Mouse (Mus musculus): ENCODE measurements around the gene Olfr449. TPM values are rescaled to one million over a fixed set of nuclear protein-coding genes. Genes with fewer than 3 reads are reported as not detected.

Olfr449 gene
- polyA plus RNA-seq (2016; fragmentation: Nextera tagmentation; extraction: Ambion mirVana) = not detected in 2 replicates

DNA sequence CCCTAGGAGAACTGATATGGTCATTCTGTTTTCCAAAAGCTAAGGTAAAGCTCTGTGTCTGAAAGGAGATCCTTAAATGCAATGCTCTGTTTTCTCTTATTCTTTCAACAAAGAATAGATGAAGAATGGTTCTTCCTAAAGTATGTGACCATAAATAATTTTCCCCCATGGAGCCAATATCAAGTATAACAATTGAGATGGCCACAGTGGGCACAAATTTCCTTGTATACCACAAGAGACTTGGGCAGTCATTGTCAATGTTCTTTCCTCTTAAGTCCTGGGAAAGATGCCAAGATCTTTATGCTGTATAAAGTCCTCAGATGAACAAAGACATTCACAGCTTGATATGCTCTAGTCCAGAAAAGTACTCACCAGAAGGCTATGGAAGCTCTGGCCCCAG, at the start of gene Olfr449:
Olfr449 (plus strand) TSS at position 301 of the 400 bp plus-strand sequence.
- H3K9ac ChIP-seq (replicated peaks) = no peak within 1 kb of the TSS
- H3K27me3 ChIP-seq = no peaks in the 10 kb centered on the region
- H3K36me3 ChIP-seq = no peaks in the 10 kb centered on the region
- no peak within 1 kb of the TSS for H3K4me2 ChIP-seq
- no peak within 1 kb of the TSS for H3K27ac ChIP-seq
- H3K4me3 ChIP-seq (replicated peaks) = no peak within 1 kb of the TSS
- no peaks in the 10 kb centered on the region for H3K9me3 ChIP-seq
- H3K4me1 ChIP-seq (replicated peaks) = no peaks in the 10 kb centered on the region
- ATAC-seq (ENCODE audit: insufficient number of reproducible peaks, insufficient read depth, low FRiP score, low TSS enrichment, low read depth) = no peak

DNA sequence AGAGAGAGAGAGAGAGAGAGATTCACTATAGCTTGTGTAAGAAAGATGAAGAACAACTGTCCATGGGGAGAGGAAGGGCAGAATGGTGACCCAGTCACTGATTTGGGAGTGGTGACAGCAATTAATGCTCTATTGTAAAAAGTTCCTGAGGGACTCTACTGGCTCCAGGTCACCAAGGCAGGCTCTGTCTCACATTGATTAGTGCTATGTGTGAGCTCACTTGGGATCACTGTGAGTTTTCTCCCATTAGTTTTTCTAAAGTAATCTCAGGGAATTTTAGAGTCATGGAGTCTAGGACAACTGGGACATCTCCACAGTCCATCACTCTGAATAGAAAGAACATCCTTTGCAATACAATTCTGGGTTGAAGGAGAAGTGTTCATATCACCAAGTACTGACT, 49.4 kb upstream of the Olfr449 start, which contains the start of gene Olfr452:
Olfr452 (plus strand) TSS at position 301 of the 400 bp plus-strand sequence.
- H3K27ac ChIP-seq = no peak within 1 kb of the TSS
- H3K4me2 ChIP-seq = no peak within 1 kb of the TSS
- H3K9me3 ChIP-seq = no peaks in the 10 kb centered on the region
- H3K27me3 ChIP-seq = no peaks in the 10 kb centered on the region
- H3K4me1 ChIP-seq (replicated peaks) = no peaks in the 10 kb centered on the region
- no peak within 1 kb of the TSS for H3K9ac ChIP-seq (replicated peaks)
- H3K4me3 ChIP-seq (replicated peaks) = no peak within 1 kb of the TSS
- H3K36me3 ChIP-seq = no peaks in the 10 kb centered on the region
- no peak for ATAC-seq (ENCODE audit: insufficient number of reproducible peaks, insufficient read depth, low FRiP score, low TSS enrichment, low read depth)

DNA sequence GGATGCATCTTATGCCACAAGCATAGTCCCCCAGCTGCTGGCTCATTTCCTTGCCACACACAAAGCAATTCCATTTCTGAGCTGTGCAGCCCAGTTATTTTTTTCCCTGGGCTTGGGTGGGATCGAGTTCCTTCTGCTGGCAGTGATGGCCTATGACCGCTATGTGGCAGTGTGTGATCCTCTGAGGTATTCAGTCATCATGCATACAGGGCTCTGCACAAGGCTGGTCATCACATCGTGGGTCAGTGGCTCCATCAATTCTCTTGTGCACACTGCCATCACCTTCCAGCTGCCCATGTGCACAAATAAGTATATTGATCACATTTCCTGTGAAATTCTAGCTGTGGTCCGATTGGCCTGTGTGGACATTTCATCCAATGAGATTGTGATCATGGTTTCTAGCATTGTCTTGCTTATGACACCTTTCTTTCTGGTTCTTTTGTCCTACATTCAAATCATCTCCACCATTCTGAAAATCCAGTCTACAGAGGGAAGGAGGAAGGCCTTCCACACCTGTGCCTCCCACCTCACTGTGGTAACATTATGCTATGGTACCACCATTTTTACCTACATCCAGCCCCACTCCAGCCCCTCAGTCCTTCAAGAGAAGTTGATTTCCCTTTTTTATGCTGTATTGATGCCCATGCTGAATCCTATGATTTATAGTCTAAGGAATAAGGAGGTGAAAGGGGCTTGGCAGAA, 43.8 kb upstream of the Olfr449 start:
- ATAC-seq (ENCODE audit: insufficient number of reproducible peaks, insufficient read depth, low FRiP score, low TSS enrichment, low read depth) = no peak
- Histone ChIP-seq H3K27ac (no peak overlapping the region), H3K9ac (replicated peaks) (no peak overlapping the region), H3K4me1 (replicated peaks) (no peaks in the 10 kb centered on the region), H3K27me3 (no peaks in the 10 kb centered on the region), H3K4me3 (replicated peaks) (no peak overlapping the region), H3K4me2 (no peak overlapping the region), H3K9me3 (no peaks in the 10 kb centered on the region), H3K36me3 (no peaks in the 10 kb centered on the region)
- WGBS = 51% methylated on average over 4 of the region's 4 CpGs

DNA sequence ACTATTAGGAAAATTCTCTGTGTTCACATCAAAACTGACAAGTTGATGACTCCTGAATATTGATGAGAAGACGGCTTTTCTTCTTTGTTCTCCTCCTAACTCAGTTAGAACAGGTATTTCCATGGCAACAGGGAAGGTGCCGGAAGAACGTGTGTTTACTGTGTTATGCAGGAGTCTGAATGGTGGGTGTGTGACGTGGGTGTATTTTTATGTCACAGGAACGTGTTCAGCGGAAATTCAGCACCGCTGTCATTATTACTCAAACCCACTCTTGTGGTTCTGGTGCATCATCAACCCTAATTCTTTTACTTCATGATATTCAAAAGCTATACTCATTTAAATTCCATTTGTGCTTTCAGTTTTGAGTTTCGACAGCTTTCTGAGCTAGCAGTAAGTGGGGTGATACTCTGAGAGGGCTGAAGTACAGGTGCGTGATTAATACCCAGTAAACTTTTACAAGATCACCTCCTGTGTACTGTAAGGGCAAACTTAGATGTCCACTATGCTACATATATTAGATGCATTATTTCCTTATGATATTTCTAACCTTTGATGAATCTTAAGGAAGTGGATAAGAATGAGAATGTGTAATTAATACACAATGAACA, 43.1 kb upstream of the Olfr449 start:
- H3K4me2 ChIP-seq = no peak overlapping the region
- WGBS = 78% methylated on average over 9 of the region's 9 CpGs
- H3K4me3 ChIP-seq (replicated peaks) = no peak overlapping the region
- no peaks in the 10 kb centered on the region for H3K36me3 ChIP-seq
- no peak for ATAC-seq (ENCODE audit: insufficient number of reproducible peaks, insufficient read depth, low FRiP score, low TSS enrichment, low read depth)
- no peak overlapping the region for H3K27ac ChIP-seq
- no peaks in the 10 kb centered on the region for H3K4me1 ChIP-seq (replicated peaks)
- no peaks in the 10 kb centered on the region for H3K27me3 ChIP-seq
- H3K9me3 ChIP-seq = no peaks in the 10 kb centered on the region
- no peak overlapping the region for H3K9ac ChIP-seq (replicated peaks)

DNA sequence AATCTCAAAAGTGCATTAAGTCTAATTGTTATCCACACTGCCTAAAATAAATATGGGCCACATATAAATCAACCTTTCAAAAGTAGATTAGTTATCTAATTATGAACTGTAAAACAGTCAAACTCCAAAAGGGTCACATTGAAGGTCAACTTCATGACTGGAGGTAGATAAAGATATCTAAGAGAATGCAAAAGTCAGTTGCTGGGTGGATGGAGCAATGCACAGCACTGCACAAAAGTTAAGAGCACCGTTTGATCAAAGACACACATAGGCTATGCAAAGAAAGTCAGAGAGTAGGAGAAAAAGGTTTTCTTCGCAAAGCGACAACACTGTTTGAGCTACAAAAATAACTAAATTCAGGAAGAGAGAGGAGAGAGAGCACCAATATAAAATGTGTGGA, 39.2 kb upstream of the Olfr449 start:
- Histone ChIP-seq H3K4me2 (no peak overlapping the region), H3K27ac (no peak overlapping the region), H3K9me3 (no peaks in the 10 kb centered on the region), H3K36me3 (no peaks in the 10 kb centered on the region), H3K4me1 (replicated peaks) (no peaks in the 10 kb centered on the region), H3K27me3 (no peaks in the 10 kb centered on the region), H3K9ac (replicated peaks) (no peak overlapping the region), H3K4me3 (replicated peaks) (no peak overlapping the region)
- WGBS = 86% methylated on average over 3 of the region's 3 CpGs
- no peak for ATAC-seq (ENCODE audit: insufficient number of reproducible peaks, insufficient read depth, low FRiP score, low TSS enrichment, low read depth)

DNA sequence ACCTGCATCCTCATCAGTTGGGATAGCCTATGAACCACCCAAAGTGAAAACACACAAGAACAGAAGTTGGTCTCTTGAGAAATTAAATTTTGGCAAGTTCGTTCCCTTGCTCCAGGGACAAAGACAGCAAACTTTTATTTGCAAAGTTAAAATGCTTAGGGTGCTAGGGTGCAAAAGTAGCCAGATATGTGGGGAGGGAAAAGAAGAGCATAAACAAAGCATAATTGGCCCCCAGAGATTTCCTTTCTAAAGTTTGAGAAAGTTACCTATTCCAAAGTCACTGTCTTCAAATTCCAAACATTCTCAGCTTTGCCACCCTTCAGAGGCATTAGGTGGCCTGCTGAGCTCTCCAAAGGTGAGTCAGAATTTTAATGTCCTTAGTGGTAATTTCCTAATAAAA, 22.5 kb upstream of the Olfr449 start, which contains the start of gene Olfr450:
Olfr450 (plus strand) TSS at position 301 of the 400 bp plus-strand sequence.
- ATAC-seq (ENCODE audit: insufficient number of reproducible peaks, insufficient read depth, low FRiP score, low TSS enrichment, low read depth) = no peak
- H3K36me3 ChIP-seq = no peaks in the 10 kb centered on the region
- no peaks in the 10 kb centered on the region for H3K4me1 ChIP-seq (replicated peaks)
- H3K9ac ChIP-seq (replicated peaks) = no peak within 1 kb of the TSS
- WGBS = 79% methylated on average over 1 of the region's 1 CpGs
- no peak within 1 kb of the TSS for H3K27ac ChIP-seq
- no peak within 1 kb of the TSS for H3K4me3 ChIP-seq (replicated peaks)
- H3K27me3 ChIP-seq = no peaks in the 10 kb centered on the region
- H3K4me2 ChIP-seq = no peak within 1 kb of the TSS
- H3K9me3 ChIP-seq = no peaks in the 10 kb centered on the region

DNA sequence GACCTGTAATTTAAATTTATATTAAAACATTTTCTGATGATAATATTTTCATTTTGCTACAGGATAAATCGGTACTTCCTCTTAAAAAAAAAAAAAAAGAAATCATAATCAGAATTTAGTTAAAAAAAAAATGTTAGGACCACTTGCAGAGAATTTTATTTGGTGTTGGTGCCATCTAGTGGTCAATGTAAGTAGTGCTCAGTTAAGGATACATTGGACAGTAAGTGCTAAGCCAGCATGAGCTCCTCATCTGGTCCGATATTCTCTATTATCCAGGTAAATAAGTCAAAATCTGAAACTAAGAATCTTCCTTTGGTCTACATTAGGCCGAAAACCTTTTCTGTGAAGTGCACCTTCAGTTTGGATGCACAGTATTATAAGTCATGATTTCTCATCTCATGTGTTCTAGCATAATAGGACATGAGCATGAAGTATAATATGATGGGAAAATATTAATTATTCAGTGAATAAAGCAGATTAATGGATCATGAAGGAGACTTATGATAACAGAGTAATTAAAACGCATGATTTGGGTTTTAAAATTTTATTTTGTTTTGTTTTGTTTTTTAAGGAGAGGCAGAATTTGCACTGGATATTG, 26.1 kb downstream of the Olfr449 start:
- H3K9ac ChIP-seq (replicated peaks) = no peak overlapping the region
- H3K36me3 ChIP-seq = no peaks in the 10 kb centered on the region
- H3K4me2 ChIP-seq = no peak overlapping the region
- WGBS = 18% methylated on average over 4 of the region's 4 CpGs
- H3K4me3 ChIP-seq (replicated peaks) = no peak overlapping the region
- ATAC-seq (ENCODE audit: insufficient number of reproducible peaks, insufficient read depth, low FRiP score, low TSS enrichment, low read depth) = no peak
- no peaks in the 10 kb centered on the region for H3K27me3 ChIP-seq
- no peak overlapping the region for H3K27ac ChIP-seq
- H3K4me1 ChIP-seq (replicated peaks) = no peaks in the 10 kb centered on the region
- H3K9me3 ChIP-seq = no peaks in the 10 kb centered on the region

DNA sequence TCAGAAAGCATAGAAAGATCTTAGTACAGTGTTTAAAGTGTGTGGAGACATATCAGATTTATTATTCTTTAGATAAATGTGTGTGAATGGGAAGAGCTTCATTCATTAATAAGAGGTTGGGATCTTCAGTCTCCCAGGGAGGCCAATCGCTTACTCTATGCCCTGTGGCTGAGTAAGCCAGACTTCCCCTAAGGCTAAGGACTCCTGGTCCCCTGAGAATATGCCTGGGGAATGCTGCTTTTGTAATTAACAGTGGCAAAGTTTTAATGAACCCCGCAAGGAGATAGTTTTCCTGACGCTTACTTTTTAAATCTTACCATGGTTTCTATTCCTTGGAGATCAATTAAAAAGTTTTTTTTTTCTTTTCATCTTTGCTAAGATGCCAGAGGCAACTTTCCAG, 35.5 kb downstream of the Olfr449 start:
- Histone ChIP-seq H3K27me3 (no peaks in the 10 kb centered on the region), H3K4me2 (no peak overlapping the region)
- whole genome bisulfite sequencing = 53% methylated on average over 3 of the region's 3 CpGs

DNA sequence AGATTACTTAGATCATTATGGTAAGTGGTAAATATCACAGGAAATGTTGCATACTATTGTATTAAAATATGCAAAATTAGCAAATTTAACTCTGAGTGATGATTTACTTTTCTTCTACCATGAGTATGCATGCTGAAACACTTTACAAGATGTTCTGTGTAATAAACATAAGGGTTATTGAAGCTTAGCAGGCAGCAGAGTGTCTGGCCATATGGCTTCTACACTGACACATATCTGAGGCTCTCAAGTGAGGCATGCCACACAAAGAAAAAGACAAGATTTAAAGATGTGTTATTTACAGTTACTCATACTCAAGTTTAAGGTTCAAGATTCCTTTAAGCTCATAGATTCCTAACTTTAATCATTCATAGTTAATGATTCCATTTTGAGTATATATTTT, 42.1 kb downstream of the Olfr449 start:
- Histone ChIP-seq H3K27me3 (no peaks in the 10 kb centered on the region), H3K4me2 (no peak overlapping the region), H3K9me3 (no peaks in the 10 kb centered on the region), H3K4me1 (replicated peaks) (no peaks in the 10 kb centered on the region), H3K9ac (replicated peaks) (no peak overlapping the region), H3K4me3 (replicated peaks) (no peak overlapping the region), H3K36me3 (no peaks in the 10 kb centered on the region), H3K27ac (no peak overlapping the region)
- ATAC-seq (ENCODE audit: insufficient number of reproducible peaks, insufficient read depth, low FRiP score, low TSS enrichment, low read depth) = no peak

More for the DNA sequence above, 35.5 kb downstream of the Olfr449 start:
- Histone ChIP-seq H3K36me3 (no peaks in the 10 kb centered on the region), H3K27ac (no peak overlapping the region), H3K9ac (replicated peaks) (no peak overlapping the region), H3K9me3 (no peaks in the 10 kb centered on the region), H3K4me3 (replicated peaks) (no peak overlapping the region), H3K4me1 (replicated peaks) (no peaks in the 10 kb centered on the region)
- no peak for ATAC-seq (ENCODE audit: insufficient number of reproducible peaks, insufficient read depth, low FRiP score, low TSS enrichment, low read depth)
